Mouse (Mus musculus): ENCODE data around the gene Ttc7b. TPM values are rescaled to one million over a fixed set of nuclear protein-coding genes. Genes with fewer than 3 reads are reported as not detected.

The Ttc7b gene
- total and polyA plus RNA-seq, 3 experiments: 21.1 to 33.9 (median 26.8) TPM

DNA sequence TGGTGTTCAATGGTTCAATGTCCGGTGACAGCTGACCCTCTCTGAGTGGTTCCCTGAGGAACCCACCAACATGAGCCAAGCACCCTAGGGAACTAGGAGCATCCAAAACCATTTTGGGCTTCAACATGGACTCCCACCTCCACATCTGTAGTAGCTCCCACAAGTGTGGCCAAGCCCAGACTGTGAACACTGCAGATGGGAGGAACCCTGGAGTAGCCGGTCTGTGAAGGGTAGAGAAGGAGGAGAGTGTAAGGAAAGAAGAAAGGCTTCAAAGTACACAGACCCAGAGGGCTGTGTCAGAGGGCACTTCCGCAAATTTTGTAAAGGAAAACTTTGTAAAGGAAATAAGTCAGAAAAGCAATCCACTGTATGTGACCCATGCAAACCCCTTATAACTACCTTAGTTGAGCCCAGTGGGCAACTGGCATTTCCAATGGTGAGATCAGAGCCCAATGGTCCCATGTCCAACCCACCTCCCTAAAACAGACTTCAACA lies 75.9 kb downstream of the Ttc7b start:
- H3K4me1 ChIP-seq (ENCODE audit: insufficient read depth, low read depth, low read length): peaks cover 6% of the 10 kb centered on the region; the same call in 1 of the 2 replicates
- H3K36me3 ChIP-seq (replicated peaks): peaks cover 4% of the 10 kb centered on the region

DNA sequence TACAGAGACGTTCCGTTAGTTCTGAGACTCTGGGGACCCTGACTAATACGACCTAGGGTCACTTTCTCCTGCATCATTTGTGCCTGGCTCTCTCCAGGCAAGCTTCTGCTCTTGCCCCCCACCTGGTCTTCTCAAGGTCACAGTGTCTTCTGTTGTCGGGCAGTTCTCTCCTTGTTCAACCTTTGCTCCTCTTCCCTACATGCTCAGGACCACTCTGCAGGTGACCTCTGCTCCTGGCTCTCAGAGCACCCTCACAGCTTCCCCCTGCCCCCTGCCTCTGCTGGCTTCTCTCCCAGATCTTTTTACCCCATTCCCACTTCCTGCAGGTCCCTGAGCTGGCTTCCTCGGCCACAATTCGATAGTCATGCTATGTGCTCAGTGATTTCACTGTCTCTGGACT lies 77.2 kb downstream of the Ttc7b start:
- no peak for TF ChIP-seq CTCF (IDR thresholded peaks at IDR 0.05; ENCODE audit: low read depth, low read length)
- TF ChIP-seq GATA1 (IDR thresholded peaks at IDR 0.05; ENCODE audit: borderline replicate concordance, low read length): no peak
- no peak for TF ChIP-seq POLR2AphosphoS5 (IDR thresholded peaks at IDR 0.05; ENCODE audit: insufficient replicate concordance, low read depth, low read length)
- no peak for TF ChIP-seq GATA2 (IDR thresholded peaks at IDR 0.05; ENCODE audit: borderline replicate concordance, low read depth, low read length)
- TF ChIP-seq TAL1 (conservative IDR thresholded peaks at IDR 0.05; ENCODE audit: low read depth, low read length): no peak
- Histone ChIP-seq H3K9me3 (replicated peaks) (no peaks in the 10 kb centered on the region), H3K4me1 (ENCODE audit: insufficient read depth, low read depth, low read length) (peaks cover 6% of the 10 kb centered on the region; the same call in 1 of the 2 replicates), H3K27me3 (ENCODE audit: insufficient read depth, low read length) (peaks cover 9% of the 10 kb centered on the region), H3K4me3 (ENCODE audit: low read depth, low read length) (no peak overlapping the region), H3K36me3 (replicated peaks) (peaks cover 4% of the 10 kb centered on the region)
- DNase-seq (ENCODE audit: low spot score) (no peak), ATAC-seq (ENCODE audit: extremely low read depth, insufficient number of reproducible peaks, low FRiP score, poor library complexity, severe bottlenecking) (no peak)

More for the DNA sequence above, 75.9 kb downstream of the Ttc7b start:
- ATAC-seq (ENCODE audit: extremely low read depth, insufficient number of reproducible peaks, low FRiP score, poor library complexity, severe bottlenecking): no peak
- no peak for DNase-seq (ENCODE audit: low spot score)
- TF ChIP-seq POLR2AphosphoS5 (IDR thresholded peaks at IDR 0.05; ENCODE audit: insufficient replicate concordance, low read depth, low read length) (no peak), GATA1 (IDR thresholded peaks at IDR 0.05; ENCODE audit: borderline replicate concordance, low read length) (no peak), CTCF (IDR thresholded peaks at IDR 0.05; ENCODE audit: low read depth, low read length) (no peak), TAL1 (conservative IDR thresholded peaks at IDR 0.05; ENCODE audit: low read depth, low read length) (no peak), GATA2 (IDR thresholded peaks at IDR 0.05; ENCODE audit: borderline replicate concordance, low read depth, low read length) (no peak)
- H3K27me3 ChIP-seq (ENCODE audit: insufficient read depth, low read length): peaks cover 9% of the 10 kb centered on the region
- H3K4me3 ChIP-seq (ENCODE audit: low read depth, low read length): no peak overlapping the region
- no peaks in the 10 kb centered on the region for H3K9me3 ChIP-seq (replicated peaks)

DNA sequence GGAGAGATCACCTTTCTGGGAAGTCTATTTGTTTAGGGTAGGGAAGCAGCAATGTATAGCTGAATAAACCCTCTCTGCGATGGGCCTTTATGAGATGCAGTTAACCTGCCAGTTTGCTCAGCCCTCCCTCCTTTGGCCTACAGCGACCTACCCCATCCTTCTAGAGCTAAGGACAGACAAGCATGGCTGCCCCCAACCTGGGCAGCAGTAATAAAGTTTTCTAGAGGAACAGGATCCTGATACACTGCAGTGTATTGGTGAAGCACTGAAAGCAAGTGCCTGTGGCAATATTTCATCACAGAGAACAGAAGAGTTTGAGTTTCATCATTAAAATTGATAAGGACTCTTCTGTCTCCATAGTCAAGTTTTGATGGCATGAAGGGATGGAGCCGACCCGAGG lies 79.0 kb downstream of the Ttc7b start:
- ATAC-seq (ENCODE audit: extremely low read depth, insufficient number of reproducible peaks, low FRiP score, poor library complexity, severe bottlenecking): no peak
- Histone ChIP-seq H3K27me3 (ENCODE audit: insufficient read depth, low read length) (peaks cover 7% of the 10 kb centered on the region), H3K36me3 (replicated peaks) (peaks cover 2% of the 10 kb centered on the region), H3K4me3 (ENCODE audit: low read depth, low read length) (no peak overlapping the region), H3K9me3 (replicated peaks) (no peaks in the 10 kb centered on the region), H3K4me1 (ENCODE audit: insufficient read depth, low read depth, low read length) (peaks cover 6% of the 10 kb centered on the region; the same call in 1 of the 2 replicates)
- no peak for DNase-seq (ENCODE audit: low spot score)
- TF ChIP-seq GATA2 (IDR thresholded peaks at IDR 0.05; ENCODE audit: borderline replicate concordance, low read depth, low read length) (no peak), POLR2AphosphoS5 (IDR thresholded peaks at IDR 0.05; ENCODE audit: insufficient replicate concordance, low read depth, low read length) (no peak)

DNA sequence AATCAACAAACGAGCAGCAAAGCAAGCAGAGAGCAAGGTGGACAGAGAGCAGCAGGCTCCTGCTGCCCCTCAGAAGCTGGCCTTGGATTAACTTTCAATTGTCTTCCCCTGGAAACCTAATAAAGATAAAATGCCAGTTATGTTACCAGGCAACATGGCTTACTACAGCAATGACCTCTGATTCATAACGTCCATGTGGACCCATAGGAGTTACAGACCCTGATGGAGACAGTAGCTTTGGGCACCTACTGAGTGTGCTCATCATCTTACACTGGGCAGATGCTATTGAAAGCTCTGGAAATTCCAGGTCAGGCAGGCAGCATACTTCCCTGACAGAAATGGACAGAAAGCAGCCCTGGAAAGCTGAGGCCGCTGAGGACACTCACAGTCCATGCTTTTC lies 80.7 kb downstream of the Ttc7b start:
- Histone ChIP-seq H3K27me3 (ENCODE audit: insufficient read depth, low read length) (peaks cover 7% of the 10 kb centered on the region), H3K9me3 (replicated peaks) (no peaks in the 10 kb centered on the region), H3K4me1 (ENCODE audit: insufficient read depth, low read depth, low read length) (peaks cover 6% of the 10 kb centered on the region; the same call in 1 of the 2 replicates), H3K4me3 (ENCODE audit: low read depth, low read length) (no peak overlapping the region), H3K36me3 (replicated peaks) (no peaks in the 10 kb centered on the region)
- ATAC-seq (ENCODE audit: extremely low read depth, insufficient number of reproducible peaks, low FRiP score, poor library complexity, severe bottlenecking): no peak
- DNase-seq (ENCODE audit: low spot score): no peak
- TF ChIP-seq TAL1 (conservative IDR thresholded peaks at IDR 0.05; ENCODE audit: low read depth, low read length) (no peak), POLR2AphosphoS5 (IDR thresholded peaks at IDR 0.05; ENCODE audit: insufficient replicate concordance, low read depth, low read length) (no peak), GATA2 (IDR thresholded peaks at IDR 0.05; ENCODE audit: borderline replicate concordance, low read depth, low read length) (no peak), CTCF (IDR thresholded peaks at IDR 0.05; ENCODE audit: low read depth, low read length) (no peak), GATA1 (IDR thresholded peaks at IDR 0.05; ENCODE audit: borderline replicate concordance, low read length) (no peak)

DNA sequence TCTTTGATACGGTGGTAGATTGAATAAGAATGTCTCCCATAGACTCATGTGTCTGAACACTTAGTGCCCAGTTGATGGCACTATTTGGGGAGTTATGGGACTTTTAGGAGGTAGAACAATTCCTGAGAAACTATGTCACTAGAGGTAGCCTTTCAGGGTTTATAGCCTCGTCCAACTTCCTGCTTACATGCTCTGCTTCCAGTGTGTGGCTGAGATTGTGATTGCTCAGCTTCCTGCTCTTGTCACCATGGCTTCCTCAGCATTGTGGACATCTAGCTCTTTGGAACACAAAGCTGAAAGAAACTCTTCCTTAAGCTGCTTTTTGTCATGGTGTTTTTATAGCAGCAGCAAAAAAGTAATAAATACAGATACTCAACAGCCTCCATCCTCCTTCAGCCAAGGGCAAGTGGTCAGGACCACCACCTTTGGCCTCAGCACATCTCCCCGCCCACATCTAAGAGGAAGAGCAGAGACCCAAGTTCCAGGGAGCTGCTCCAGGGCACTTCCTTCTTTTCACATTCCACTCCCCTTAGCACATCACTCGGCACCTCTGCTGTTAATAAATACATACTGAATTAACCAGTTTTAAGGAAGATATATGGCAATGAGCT lies 81.4 kb downstream of the Ttc7b start:
- ATAC-seq (ENCODE audit: extremely low read depth, insufficient number of reproducible peaks, low FRiP score, poor library complexity, severe bottlenecking): no peak

DNA sequence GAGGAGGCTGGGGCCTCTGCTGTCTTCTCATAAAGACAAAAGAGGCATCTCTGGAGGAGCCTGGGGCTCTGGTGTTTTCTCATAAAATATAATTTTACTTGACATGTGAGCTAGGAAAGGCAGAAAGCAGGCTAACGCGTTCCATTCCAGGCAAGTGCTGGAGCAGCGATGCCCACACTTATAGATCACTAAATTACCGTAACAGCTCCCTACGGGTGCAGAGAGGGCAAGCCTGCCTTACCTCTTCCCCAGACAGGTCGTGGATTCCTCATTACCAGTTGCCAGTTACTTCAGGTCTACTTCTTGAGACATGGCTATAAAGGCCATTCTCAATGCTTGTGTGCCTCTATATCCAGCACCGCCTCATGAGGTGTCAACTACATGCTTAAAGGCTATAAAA lies 82.1 kb downstream of the Ttc7b start:
- Histone ChIP-seq H3K4me3 (ENCODE audit: low read depth, low read length) (no peak overlapping the region), H3K36me3 (replicated peaks) (no peaks in the 10 kb centered on the region), H3K4me1 (ENCODE audit: insufficient read depth, low read depth, low read length) (peaks cover 6% of the 10 kb centered on the region; the same call in 1 of the 2 replicates), H3K9me3 (replicated peaks) (no peaks in the 10 kb centered on the region), H3K27me3 (ENCODE audit: insufficient read depth, low read length) (peaks cover 5% of the 10 kb centered on the region)
- ATAC-seq (ENCODE audit: extremely low read depth, insufficient number of reproducible peaks, low FRiP score, poor library complexity, severe bottlenecking) (no peak), DNase-seq (ENCODE audit: low spot score) (no peak)
- TF ChIP-seq CTCF (IDR thresholded peaks at IDR 0.05; ENCODE audit: low read depth, low read length) (no peak), GATA2 (IDR thresholded peaks at IDR 0.05; ENCODE audit: borderline replicate concordance, low read depth, low read length) (no peak), POLR2AphosphoS5 (IDR thresholded peaks at IDR 0.05; ENCODE audit: insufficient replicate concordance, low read depth, low read length) (no peak), GATA1 (IDR thresholded peaks at IDR 0.05; ENCODE audit: borderline replicate concordance, low read length) (no peak), TAL1 (conservative IDR thresholded peaks at IDR 0.05; ENCODE audit: low read depth, low read length) (no peak)

More for the DNA sequence above, 81.4 kb downstream of the Ttc7b start:
- TF ChIP-seq GATA2 (IDR thresholded peaks at IDR 0.05; ENCODE audit: borderline replicate concordance, low read depth, low read length) (no peak), POLR2AphosphoS5 (IDR thresholded peaks at IDR 0.05; ENCODE audit: insufficient replicate concordance, low read depth, low read length) (no peak), CTCF (IDR thresholded peaks at IDR 0.05; ENCODE audit: low read depth, low read length) (no peak)
- no peak overlapping the region for H3K4me3 ChIP-seq (ENCODE audit: low read depth, low read length)
- no peak for DNase-seq (ENCODE audit: low spot score)
- H3K27me3 ChIP-seq (ENCODE audit: insufficient read depth, low read length): peaks cover 7% of the 10 kb centered on the region
- no peaks in the 10 kb centered on the region for H3K36me3 ChIP-seq (replicated peaks)
- peaks cover 6% of the 10 kb centered on the region; the same call in 1 of the 2 replicates for H3K4me1 ChIP-seq (ENCODE audit: insufficient read depth, low read depth, low read length)
- H3K9me3 ChIP-seq (replicated peaks): no peaks in the 10 kb centered on the region
